Mouse (Mus musculus) frontal cortex, adult (tissue): ENCODE results near the gene Tdrd3.
A peak's percentile ranks its signal among the peaks of the same experiment; 100 is the strongest.

Experiments
- ATAC-seq: cut with Nextera tagmentation; 2 replicates; pipeline ENCODE4 v1.9.2; 2017; ENCODE audit warnings: mild to moderate bottlenecking, moderate library complexity, mixed read lengths; ENCODE audit not compliant: low TSS enrichment

Tdrd3 gene

GRCm38 (mm10) chr14:87451645-87452443 lies 35.4 kb downstream of the Tdrd3 start:
- ATAC-seq = peak; percentile 91

GRCm38 (mm10) chr14:87455630-87456175 lies 39.3 kb downstream of the Tdrd3 start:
- no peak for ATAC-seq

GRCm38 (mm10) chr14:87459777-87460176 lies 43.3 kb downstream of the Tdrd3 start:
- no peak for ATAC-seq

- peak; percentile 78 for ATAC-seq
These were observed 45.1 kb downstream of the Tdrd3 start for GRCm38 (mm10) chr14:87461543-87461942.

- peak; percentile 80 for ATAC-seq
These were observed 47.7 kb downstream of the Tdrd3 start for GRCm38 (mm10) chr14:87463963-87464654.

- no peak for ATAC-seq
These were observed 48.2 kb downstream of the Tdrd3 start for GRCm38 (mm10) chr14:87464655-87465054.

- peak; percentile 56; the same call in 1 of the 2 replicates for ATAC-seq
These were observed 51.1 kb downstream of the Tdrd3 start for GRCm38 (mm10) chr14:87467586-87467985.

GRCm38 (mm10) chr14:87471521-87471920 lies 55.1 kb downstream of the Tdrd3 start:
- no peak for ATAC-seq

GRCm38 (mm10) chr14:87472782-87473181 lies 56.3 kb downstream of the Tdrd3 start:
- ATAC-seq = no peak

GRCm38 (mm10) chr14:87475721-87476359 lies 59.4 kb downstream of the Tdrd3 start:
- no peak for ATAC-seq

GRCm38 (mm10) chr14:87478339-87478951 lies 62.0 kb downstream of the Tdrd3 start:
- ATAC-seq = no peak

GRCm38 (mm10) chr14:87485888-87486287 lies 69.4 kb downstream of the Tdrd3 start:
- no peak for ATAC-seq

- ATAC-seq = no peak
These were observed 81.6 kb downstream of the Tdrd3 start for GRCm38 (mm10) chr14:87497955-87498594.

GRCm38 (mm10) chr14:87505924-87506323 lies 89.5 kb downstream of the Tdrd3 start:
- no peak for ATAC-seq

GRCm38 (mm10) chr14:87515281-87515680 lies 98.8 kb downstream of the Tdrd3 start:
- ATAC-seq = no peak

GRCm38 (mm10) chr14:87517381-87517780 lies 100.9 kb downstream of the Tdrd3 start:
- ATAC-seq = no peak

GRCm38 (mm10) chr14:87531847-87532246 lies 115.4 kb downstream of the Tdrd3 start:
- no peak for ATAC-seq

- ATAC-seq = 0 out of 2 replicates have a peak, but pooled peaks have one; percentile 24
These were observed 120.8 kb downstream of the Tdrd3 start for GRCm38 (mm10) chr14:87537127-87537819.

GRCm38 (mm10) chr14:87549986-87550385 lies 133.5 kb downstream of the Tdrd3 start:
- ATAC-seq = no peak

- peak; percentile 86 for ATAC-seq
These were observed 135.8 kb downstream of the Tdrd3 start for GRCm38 (mm10) chr14:87552211-87552610.

- no peak for ATAC-seq
These were observed 147.4 kb downstream of the Tdrd3 start for GRCm38 (mm10) chr14:87563841-87564240.
